Mouse (Mus musculus) stomach, postnatal 0 days (tissue): Measurements from ENCODE around the gene Cyp27b1.

Experiments used
- CTCF ChIP-seq: IDR thresholded peaks from 2 replicates; pipeline ENCODE4 v1.5.1; 2016; ENCODE audit warnings: antibody characterized with exemption, low read depth, mild to moderate bottlenecking, moderate library complexity
- EP300 ChIP-seq: optimal IDR thresholded peaks from 2 replicates; pipeline ENCODE3; 2016; ENCODE audit warnings: antibody characterized with exemption

GRCm38 (mm10) chr10:127056490-127056889 lies 8.4 kb downstream of the Cyp27b1 start:
- no peak for TF ChIP-seq CTCF
- no peak for TF ChIP-seq EP300
